Mouse (Mus musculus) spleen, adult 2 months (tissue): ENCODE data around the gene Syt8.

Experiments
- CTCF ChIP-seq: fragments of 200-500 bp; IDR thresholded peaks from 2 replicates; pipeline ENCODE4 v1.5.1; 2011; ENCODE audit warnings: mild to moderate bottlenecking, inconsistent platforms; ENCODE audit not compliant: insufficient read depth, insufficient read length, insufficient replicate concordance; ENCODE audit errors: extremely low read depth
- POLR2A ChIP-seq: fragments of 200-500 bp; IDR thresholded peaks from 2 replicates; pipeline ENCODE4 v1.6.1; 2011; ENCODE audit warnings: low read depth, low read length, inconsistent platforms

DNA sequence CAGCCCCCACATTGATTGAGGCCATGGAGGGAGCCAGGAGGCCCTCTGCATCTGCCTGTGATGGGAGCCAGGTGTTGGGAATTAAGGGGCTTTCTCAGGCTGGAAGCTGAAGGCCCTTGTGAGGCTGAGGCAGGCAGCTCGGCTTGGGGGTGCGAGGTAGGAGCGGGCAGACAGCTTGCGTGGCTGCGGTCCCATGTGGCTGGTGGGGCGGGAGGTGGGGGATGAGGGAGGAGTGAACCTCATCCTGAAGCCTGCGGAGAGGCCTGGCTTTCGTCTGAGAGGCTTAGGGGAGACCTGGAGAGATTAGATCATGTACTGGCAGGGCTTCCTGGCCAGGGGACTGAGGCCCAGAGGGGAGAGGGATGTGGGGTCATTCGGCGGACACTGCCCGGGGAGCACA, 48.5 kb downstream of the Syt8 start:
- no peak for TF ChIP-seq CTCF
- TF ChIP-seq POLR2A: no peak
